Mouse (Mus musculus) c-Kit-positive CD71-positive TER-119-negative erythroid progenitor cells, embryonic 14.5 days (primary cell): Measurements from ENCODE around the gene Tnik.

Experiments
- DNase-seq: peaks from one replicate; pipeline ENCODE4 v3.0.0-alpha.2; 2013; ENCODE audit warnings: low read depth

Gene Tnik

DNA sequence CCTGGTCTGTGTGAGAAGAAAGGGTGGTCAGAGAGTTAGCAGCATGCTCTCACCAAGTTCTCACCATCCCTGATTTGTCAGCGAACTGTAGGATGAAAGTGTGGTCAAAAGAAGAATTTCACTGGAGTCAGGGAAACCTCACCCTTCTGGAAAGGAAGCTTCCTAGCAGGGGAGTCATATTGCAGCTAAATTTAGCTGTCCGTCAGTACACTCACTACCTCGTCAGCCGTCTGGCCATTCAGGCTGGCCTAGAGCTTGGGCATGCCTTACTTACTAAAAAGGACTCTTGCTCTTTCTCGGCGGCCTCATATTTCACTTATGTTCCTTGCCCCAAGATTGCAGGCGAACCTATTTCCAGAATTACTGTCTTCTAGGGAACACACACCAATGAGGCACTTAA lies 222.7 kb downstream of the Tnik start:
- no peak for DNase-seq

DNA sequence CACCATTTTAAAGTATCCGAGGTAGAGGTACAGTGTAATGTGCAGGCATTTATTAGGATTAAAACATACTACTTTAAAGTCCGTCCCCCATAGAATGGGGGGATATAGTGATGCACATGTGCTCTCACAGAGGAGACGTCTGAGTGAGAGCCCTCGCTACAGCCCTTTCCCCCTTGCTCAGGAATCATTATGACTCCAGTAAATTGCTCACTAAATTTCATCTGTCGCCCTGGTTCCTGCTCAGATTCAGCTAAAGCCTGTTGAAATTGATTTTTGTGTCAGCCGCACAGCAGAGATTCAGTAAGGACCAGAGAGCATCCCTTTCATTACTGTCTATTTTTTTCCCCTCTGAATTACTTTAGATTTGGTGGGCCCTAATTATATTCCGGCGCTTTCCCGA lies 224.4 kb downstream of the Tnik start:
- no peak for DNase-seq

DNA sequence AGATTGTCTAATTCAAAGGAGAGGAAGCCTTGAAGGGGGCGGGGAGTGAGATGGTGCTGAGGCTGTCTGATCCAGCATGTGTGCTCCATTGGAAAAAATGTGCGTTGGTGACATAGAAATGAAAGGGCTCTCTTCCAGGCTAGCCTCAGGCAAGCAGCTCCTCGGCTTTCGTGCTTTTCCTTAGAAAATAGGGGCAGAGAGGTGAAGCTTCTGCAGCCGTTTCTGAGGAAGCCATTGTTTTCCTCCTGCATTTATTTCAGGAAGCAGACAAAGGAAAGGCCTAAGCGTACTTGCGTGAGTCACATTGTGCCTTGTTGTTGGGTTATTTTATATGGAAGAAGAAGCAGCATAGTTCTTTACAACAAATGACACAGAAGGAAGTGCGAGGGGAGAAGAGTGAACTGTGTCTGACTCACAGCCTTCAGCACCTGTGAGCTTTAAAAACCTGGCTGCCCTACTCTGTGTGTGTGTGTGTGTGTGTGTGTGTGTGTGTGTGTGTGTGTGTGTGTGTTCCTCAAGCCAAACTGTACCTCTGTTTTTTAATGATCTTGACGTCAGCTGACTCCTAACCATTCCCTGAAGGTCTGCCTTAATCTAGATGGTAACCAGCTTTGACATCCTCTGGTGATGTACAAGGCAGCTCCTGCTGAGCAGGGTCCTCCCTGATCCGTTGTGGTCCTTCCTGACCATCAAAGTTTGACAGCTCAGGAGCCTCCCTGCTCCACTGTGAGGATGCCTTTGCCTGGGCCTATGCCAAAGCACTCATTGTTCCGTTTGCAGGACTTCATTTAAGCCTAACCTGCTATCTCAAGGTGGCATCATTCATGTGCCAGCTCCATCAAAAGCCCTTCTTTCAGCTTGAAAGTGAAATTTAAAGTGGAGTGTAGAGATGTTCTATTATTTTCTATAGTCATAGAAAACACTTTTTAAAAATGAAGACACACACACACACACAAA lies 228.3 kb downstream of the Tnik start:
- DNase-seq, result no peak

DNA sequence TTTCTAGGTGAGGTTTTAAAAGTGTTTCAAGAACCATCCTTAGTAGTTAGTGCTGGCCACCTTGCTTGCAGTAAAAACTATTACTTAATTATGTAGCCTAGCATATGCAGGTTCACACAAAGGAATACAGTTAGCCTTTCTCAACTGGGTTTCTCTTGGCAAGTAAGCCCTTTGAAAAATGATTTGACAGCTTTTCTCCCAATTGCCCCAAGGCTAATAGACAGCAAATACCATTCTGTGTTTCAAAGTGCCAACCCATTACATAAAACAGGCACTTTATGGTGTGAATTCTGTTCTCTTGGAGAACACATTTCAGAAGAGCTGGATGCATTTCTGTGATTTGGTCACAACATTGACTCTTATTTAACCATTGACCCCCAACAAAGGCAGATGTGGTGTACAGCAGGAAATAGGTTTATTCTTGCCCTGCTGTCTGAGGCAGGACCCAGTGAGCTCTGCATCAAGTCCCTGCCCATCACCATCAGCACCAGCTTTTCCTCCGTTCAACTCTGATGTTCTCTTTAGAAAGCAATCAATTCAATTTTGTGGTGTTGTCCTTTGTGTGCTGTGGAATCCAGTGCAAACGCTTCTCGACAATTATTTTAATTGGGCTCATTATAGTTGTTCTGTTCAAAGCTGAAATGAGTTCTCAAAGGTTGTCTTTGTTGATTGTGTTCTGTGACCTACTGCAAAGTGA lies 233.9 kb downstream of the Tnik start:
- DNase-seq, result no peak

DNA sequence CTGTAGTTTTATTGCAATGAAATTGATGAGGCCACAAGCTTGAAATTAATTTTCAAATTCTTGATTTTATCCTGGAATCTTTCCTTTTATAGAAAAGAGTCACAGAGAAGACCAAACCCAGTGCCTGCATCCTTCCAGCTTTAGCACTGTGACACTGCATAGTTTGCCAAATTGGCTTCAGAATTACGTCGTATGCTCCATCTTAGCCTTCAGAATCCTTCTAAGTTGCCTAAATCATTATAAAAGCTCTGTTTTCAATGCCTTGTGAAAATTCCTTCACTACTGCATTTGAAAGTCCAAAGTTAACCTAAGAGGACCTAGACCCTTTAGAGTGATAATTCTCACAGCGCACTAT lies 234.5 kb downstream of the Tnik start:
- DNase-seq, result no peak

DNA sequence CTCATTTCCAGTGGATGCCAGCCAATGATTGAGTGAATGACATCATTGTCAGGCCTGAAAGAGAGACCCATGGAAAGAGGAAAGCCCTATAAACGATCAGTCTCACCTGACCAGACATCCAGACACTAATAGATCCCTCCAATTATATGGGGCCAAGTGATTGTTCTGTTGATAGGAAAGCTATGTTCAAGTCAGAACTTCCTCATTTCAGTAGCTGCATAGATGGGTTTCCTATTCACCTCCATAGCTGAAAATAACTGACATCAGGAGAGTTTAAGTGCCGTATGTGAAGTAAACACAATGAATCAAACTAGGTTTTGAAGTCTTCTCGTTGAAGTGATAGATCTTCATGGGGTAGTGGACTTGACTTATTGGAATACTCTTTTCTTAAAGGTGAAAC lies 239.7 kb downstream of the Tnik start:
- DNase-seq, result no peak

DNA sequence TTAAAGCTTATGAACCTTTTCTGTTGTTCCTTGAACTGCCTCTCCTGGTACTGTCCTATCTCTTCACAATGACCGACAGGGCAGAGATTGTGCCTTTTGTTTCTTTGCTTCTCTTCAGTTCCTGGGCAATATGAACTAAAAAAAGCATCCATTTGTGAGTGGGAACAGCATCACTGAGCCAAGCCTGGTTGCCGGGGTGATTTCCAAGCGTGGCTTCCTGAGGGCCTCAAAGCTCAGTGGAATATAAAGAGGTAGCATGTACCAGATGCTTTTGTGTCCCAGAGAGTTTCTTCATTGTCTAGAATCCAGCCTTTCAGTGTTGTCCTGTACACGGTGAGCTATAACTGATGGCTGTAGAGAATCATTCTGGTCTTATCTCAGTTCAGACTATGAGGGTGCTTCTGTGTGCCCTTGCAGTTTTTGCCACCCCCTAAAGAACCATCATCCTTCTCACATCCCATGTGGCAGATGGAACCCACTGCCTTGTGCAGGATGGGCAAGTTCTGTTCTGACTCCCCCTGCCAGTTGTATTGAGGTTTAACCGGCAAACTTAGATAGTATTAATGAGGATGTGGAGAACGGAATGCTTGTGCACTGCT lies 246.4 kb downstream of the Tnik start:
- no peak for DNase-seq

DNA sequence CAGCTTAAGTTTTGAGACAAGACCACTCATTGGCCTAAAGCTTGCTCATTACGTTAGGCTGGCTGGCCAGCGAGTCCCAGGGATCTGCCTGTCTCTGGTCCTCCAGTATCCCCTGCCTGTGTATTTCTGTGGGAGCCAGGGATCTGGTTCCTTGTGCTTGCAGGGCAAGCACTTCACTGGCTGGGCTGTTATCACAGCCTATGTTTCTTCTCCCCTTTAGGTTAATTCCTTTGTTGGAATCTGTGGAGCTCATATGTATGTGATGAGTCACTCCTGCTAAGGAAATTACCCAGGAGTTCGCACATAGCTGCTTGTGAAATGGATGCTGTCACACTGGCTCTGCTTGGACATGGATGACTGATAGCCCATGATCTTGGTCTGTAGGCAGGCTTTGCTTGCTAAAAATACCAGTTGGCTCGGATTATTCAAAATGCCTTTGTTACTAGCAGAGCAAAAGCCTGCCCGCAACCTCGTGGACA lies 260.0 kb downstream of the Tnik start:
- DNase-seq, result no peak

DNA sequence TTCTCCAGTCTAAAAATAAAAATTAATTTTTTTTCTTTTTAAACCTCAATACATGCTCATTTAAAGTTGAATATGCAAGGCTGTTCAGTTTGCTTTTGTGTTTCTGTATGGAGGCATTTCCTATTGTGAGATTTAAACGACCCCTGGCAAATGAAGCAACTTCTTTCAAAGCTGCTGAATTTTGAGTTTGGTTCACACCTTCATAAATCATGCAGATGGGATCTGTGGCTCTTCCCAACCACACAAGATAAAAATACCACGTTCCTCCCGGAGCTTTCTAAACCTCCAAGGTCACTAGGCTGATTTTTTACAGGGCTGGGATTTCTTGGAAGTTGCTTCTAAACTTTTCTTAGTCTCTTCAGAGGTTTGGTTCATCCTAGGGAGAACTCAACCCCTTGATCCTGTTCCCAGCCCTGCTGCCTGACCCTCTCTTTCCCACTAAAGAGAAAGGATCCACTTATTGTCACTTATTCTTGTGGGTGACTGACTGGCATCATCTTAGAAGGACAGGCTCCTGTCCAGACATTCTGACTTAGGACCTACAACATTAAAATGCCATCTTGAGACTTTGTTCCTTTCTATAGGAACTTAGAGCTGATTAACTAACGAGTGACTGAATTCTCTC lies 260.6 kb downstream of the Tnik start:
- no peak for DNase-seq

DNA sequence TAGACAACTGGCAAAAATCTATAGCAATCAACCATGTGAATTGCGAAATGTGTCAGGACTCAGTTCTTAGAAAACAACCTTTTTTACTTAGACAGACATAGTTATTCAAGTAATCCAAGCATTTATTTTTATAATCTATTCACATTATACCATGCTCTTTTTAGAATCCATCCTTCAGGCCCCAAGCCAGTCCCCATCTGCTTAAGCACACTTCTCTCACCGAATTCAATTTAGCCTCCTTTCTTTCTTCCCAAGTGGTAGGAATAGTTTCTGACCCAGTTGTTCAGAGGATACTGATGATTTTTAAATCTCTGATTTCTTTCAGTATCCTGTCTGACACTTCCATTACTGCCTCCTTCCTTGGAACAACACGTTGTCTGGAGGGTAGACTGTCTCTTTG lies 261.5 kb downstream of the Tnik start:
- DNase-seq, result no peak

DNA sequence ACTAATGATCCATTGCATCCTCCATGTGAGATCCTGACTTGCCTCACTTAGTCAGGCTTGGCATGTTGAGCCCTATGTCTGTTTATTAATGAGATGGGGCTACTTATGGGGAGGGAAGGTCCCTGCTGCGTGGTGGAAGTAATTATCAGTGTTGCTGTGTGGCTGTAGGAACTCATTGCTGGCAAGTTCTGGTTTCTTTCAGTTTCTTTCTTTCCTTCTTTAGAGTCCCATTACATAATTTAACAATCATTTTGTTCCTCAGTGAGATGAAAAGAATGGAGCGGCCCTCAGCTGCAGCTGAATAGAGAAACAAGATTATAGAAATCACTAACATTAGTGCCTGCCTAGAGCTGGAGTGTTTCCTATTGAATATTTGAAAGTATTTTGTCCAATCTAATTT lies 263.7 kb downstream of the Tnik start:
- DNase-seq, result no peak

DNA sequence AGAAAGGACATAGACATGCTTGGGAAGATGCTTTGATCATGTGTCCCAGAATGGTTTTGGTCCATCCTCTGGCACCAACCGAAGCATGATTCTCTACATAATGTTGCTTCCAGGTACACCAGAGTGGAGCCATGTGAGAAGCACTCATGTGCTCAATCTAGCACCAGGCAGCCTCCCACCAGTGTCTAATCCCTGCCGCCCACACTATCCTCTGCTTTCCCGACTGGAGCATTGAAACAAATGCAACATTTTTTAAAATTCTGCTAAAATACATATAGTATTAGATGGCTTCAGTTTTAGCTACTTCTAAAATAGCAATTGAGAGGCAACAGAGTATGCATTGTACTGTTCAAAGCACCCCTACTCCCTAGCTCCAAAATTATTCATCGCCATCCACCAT lies 264.2 kb downstream of the Tnik start:
- DNase-seq, result no peak

DNA sequence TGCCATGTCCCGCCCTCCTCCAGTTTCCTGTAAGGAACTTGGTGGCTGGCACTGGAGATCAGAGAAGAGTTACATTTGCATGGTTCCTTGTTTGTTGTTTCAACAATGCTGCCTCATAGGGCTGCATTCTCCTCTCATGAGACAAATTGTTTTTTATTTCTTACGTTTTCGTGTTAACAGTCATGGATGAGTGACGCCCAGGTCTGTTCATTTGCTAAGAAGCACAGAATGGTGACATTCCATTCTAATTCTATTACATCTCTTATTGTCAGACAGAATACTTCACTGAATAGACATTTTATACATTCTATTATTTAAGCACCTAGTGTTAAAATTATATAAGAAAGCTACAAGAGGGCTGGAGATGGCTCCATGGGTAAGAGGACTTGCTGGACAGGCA lies 266.5 kb downstream of the Tnik start:
- DNase-seq, result no peak

DNA sequence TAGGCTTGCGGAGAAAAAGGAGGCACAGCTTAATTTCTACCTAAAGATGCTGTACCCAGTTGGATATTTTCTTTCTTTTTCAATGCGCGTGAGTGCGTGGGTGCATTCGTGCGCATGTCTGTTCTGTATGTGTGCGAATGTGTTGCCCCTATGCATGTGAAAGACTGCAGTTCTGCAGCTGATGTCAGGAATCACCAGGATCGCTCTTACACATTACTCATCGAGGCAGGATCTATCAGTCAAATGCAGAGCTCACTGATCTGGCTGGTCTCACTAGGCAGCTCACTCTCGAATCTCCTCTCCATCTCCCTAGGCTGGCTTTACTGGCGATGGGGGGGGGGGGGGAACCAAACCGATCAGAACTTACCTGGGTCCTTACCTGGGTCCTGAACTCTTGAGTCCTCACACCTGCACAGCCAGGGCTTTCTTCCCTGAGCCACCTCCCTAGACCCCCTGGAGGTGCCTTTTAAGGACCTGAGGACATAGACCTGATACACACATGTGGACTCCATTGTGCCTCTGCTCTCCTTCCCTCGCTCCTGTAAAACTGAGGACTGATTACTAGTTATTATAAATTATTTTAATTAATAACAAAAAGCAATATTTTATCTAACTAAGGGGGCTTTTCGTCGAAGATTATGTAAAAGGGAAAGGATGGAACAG lies 268.4 kb downstream of the Tnik start:
- no peak for DNase-seq

DNA sequence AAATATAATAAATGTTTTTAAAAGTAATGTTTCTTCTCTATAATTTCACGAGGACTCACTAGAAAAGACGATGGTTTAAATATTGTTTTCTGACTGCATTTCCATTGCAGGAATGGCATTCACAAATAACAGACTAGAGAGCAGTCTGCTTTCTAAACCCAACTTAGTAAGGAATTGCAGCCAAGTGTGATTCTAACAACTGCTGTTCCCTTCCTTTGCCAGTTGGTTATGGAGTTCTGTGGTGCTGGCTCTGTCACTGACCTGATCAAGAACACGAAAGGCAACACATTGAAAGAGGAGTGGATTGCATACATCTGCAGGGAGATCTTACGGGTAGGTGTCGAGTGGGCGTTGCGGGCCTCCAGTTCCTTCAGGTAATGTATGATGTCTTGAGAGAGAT lies 269.7 kb downstream of the Tnik start:
- no peak for DNase-seq

DNA sequence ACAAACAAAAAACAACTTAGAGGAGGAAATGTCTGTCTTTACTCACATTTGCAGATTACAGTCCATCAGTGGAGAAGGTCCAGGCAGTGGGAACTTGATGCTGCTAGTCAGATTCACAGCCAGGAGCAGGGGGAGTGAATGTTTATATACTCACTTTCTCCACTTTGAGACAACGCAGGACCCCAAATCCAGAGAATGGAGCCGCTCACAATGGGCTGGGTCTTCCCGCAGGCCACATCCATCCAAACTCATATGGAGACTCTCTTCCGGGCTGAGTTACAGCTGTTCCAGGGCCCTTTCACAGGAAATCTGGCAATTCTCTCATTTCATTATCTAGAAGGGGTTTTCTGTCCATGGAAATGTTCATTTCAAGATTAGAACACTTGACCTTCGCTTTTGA lies 277.1 kb downstream of the Tnik start:
- DNase-seq, result no peak

DNA sequence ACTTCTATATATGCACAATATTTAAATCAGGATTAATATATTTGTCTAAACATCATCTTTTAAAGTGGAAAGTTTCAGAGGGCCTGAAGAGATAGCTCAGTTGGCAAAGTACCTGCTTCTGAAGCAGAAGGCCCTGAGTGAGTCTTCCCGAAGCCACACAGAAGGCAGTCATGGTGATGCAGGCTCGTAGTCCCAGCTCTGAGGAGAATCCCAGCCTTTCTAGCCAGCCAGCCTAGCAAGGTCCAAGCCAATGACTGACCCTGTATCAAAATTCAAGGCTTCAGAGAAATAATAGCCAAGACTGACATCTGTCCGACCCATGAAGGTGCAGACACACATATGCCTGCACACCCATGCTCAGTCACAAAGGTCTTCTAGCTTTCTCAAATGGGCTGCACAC lies 279.9 kb downstream of the Tnik start:
- DNase-seq, result no peak

DNA sequence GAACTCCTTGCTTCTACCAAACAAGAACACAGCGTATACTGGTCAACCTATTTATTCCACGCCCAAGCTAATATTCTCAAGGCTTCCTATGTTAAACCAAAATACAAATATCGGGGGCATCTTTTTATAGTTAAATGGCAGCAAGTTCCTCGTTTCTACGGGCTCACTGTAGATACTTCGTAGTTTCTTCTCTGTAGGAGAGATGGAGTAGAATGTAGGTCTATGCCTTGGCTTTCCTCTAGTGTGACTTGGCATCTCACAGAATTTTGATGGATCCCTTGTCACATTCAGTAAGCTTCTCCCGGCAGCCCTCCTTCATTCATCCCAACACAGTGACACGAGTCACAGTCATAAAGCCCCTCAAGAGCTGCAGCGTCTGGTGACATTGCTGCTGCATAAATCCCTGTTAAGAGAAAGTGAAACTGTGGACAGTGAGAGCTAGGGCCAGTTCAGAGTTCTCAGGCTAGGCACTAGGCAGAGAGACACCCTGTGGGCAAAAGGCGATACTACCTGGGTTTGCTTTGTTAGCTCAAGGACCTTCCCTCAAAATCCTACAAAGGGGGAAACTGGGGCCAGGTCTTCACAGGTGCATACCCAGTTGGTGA lies 280.5 kb downstream of the Tnik start:
- no peak for DNase-seq

DNA sequence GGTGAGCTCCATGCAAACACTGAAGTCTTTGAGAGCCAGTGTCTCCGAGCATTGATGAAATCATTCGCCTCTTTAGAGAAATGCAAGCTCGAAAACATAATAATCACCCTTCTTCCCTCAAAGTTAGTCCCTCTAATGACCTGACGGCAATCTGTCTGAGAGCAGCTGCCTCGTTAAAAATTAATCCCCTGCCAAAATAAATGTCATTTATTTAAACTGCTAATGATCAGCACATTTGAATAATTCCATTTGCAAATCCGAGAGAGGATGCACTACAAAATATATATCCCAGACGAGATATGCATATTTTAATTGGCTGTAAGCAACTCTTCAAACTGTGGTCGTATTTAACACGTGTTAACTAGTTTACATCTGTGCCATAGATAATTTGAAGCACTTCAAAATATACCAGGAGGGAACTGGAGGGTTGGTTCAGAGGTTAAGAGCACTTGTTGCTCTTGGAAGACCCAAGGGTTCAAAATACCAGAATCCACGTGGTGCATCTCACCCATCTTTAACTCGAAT lies 281.4 kb downstream of the Tnik start:
- DNase-seq, result no peak

DNA sequence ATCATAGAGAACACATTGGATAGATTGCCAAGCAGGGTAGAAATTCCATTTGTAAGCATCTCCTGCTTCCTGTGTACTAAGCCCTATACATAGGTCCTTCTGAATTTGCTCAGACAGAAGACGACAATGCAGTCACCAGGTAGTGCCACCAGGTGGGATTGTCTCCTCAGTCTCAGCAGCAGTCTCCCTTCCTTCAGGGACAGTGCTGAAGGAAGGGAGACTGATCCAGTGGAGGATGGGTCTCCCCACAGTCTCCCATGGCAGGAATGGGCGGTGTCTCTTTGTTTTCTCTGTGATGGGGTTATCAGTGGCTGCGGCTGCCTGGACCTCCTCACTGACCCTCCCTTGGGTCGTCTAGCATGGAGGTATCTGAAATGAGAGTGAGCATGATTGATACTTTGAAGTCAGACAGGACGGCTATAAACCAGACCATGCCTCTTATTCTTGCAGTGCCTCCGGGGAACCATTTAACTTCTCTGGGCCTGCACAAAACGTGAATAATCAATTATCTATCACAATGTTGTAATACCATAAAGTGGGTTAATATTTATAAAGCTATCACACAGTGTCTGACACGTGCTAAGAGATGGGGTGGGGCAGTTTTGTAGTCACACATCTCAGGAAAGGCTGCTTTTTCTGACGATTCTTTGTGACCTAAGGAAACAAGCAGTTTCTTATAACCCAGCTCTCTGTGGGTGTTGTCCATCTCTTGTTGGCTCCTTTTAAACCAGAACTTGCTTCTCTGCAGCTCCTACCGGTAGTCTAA lies 285.1 kb downstream of the Tnik start:
- no peak for DNase-seq

DNA sequence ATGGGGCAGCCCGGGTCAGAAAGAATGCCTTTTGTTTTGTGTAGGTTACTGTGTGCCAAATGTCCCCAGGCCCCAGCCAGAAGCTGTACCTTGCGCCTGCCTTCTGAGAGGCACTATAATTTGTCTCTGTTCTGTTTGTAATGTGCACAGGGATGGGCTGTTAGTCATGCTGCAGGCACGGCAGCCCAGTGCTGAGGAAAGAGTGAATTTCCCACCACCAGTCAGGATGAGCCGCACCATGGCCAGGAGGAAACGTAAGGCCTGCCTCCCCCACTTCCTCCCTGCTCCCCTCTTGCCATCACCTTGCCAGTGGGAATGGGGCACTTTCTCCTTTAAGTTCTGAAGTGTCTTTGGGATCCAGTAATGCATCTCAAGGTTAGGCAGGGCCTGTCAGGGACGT lies 286.4 kb downstream of the Tnik start:
- DNase-seq, result no peak
